Mouse (Mus musculus): ENCODE data around the gene Nin.

GRCm38 (mm10) chr12:70102426-70102825 is 11.1 kb downstream of the Nin start:
- TF ChIP-seq CTCF (IDR thresholded peaks at IDR 0.05; ENCODE audit: low read depth, low read length) (no peak), GATA2 (IDR thresholded peaks at IDR 0.05; ENCODE audit: borderline replicate concordance, low read depth, low read length) (no peak), GATA1 (IDR thresholded peaks at IDR 0.05; ENCODE audit: borderline replicate concordance, low read length) (no peak), TAL1 (conservative IDR thresholded peaks at IDR 0.05; ENCODE audit: low read depth, low read length) (no peak), POLR2AphosphoS5 (IDR thresholded peaks at IDR 0.05; ENCODE audit: insufficient replicate concordance, low read depth, low read length) (no peak)
